Mouse (Mus musculus): ENCODE measurements around the gene Tnxb. TPM values are rescaled to one million over a fixed set of nuclear protein-coding genes. Genes with fewer than 3 reads are reported as not detected.

Gene Tnxb
- total and polyA plus RNA-seq, 3 experiments = under 0.01 to 0.08 TPM; not detected in 1

- DNase-seq (ENCODE audit: low spot score) = no peak
- TF ChIP-seq GATA1 (IDR thresholded peaks at IDR 0.05; ENCODE audit: borderline replicate concordance, low read length) = no peak
- ATAC-seq (ENCODE audit: extremely low read depth, insufficient number of reproducible peaks, low FRiP score, poor library complexity, severe bottlenecking) = no peak
- Histone ChIP-seq H3K36me3 (replicated peaks) (peaks cover 7% of the 10 kb centered on the region), H3K9me3 (replicated peaks) (no peaks in the 10 kb centered on the region), H3K4me3 (ENCODE audit: low read depth, low read length) (no peak overlapping the region), H3K27me3 (ENCODE audit: insufficient read depth, low read length) (peaks cover 43% of the 10 kb centered on the region), H3K4me1 (ENCODE audit: insufficient read depth, low read depth, low read length) (peaks cover 11% of the 10 kb centered on the region)
Observed at GRCm38 (mm10) chr17:34640778-34641601, 29.3 kb upstream of the Tnxb start.

- Histone ChIP-seq H3K4me3 (ENCODE audit: low read depth, low read length) (no peak overlapping the region), H3K4me1 (ENCODE audit: insufficient read depth, low read depth, low read length) (peaks cover 18% of the 10 kb centered on the region), H3K36me3 (replicated peaks) (peaks cover 11% of the 10 kb centered on the region), H3K27me3 (ENCODE audit: insufficient read depth, low read length) (peaks cover 34% of the 10 kb centered on the region), H3K9me3 (replicated peaks) (no peaks in the 10 kb centered on the region)
- DNase-seq (ENCODE audit: low spot score) (no peak), ATAC-seq (ENCODE audit: extremely low read depth, insufficient number of reproducible peaks, low FRiP score, poor library complexity, severe bottlenecking) (no peak)
- TF ChIP-seq POLR2AphosphoS5 (IDR thresholded peaks at IDR 0.05; ENCODE audit: insufficient replicate concordance, low read depth, low read length) = no peak
- TF ChIP-seq TAL1 (conservative IDR thresholded peaks at IDR 0.05; ENCODE audit: low read depth, low read length) = no peak
- no peak for TF ChIP-seq GATA2 (IDR thresholded peaks at IDR 0.05; ENCODE audit: borderline replicate concordance, low read depth, low read length)
- TF ChIP-seq GATA1 (IDR thresholded peaks at IDR 0.05; ENCODE audit: borderline replicate concordance, low read length) = no peak
- TF ChIP-seq CTCF (IDR thresholded peaks at IDR 0.05; ENCODE audit: low read depth, low read length) = no peak
Observed at GRCm38 (mm10) chr17:34641945-34642344, 28.4 kb upstream of the Tnxb start.

GRCm38 (mm10) chr17:34643379-34643778, 27.0 kb upstream of the Tnxb start:
- H3K9me3 ChIP-seq (replicated peaks) = no peaks in the 10 kb centered on the region
- H3K27me3 ChIP-seq (ENCODE audit: insufficient read depth, low read length) = peaks cover 26% of the 10 kb centered on the region
- peaks cover 15% of the 10 kb centered on the region for H3K36me3 ChIP-seq (replicated peaks)
- peaks cover 30% of the 10 kb centered on the region for H3K4me1 ChIP-seq (ENCODE audit: insufficient read depth, low read depth, low read length)
- TF ChIP-seq GATA1 (IDR thresholded peaks at IDR 0.05; ENCODE audit: borderline replicate concordance, low read length) (no peak), POLR2AphosphoS5 (IDR thresholded peaks at IDR 0.05; ENCODE audit: insufficient replicate concordance, low read depth, low read length) (no peak), TAL1 (conservative IDR thresholded peaks at IDR 0.05; ENCODE audit: low read depth, low read length) (no peak), CTCF (IDR thresholded peaks at IDR 0.05; ENCODE audit: low read depth, low read length) (no peak), GATA2 (IDR thresholded peaks at IDR 0.05; ENCODE audit: borderline replicate concordance, low read depth, low read length) (no peak)
- no peak for DNase-seq (ENCODE audit: low spot score)
- ATAC-seq (ENCODE audit: extremely low read depth, insufficient number of reproducible peaks, low FRiP score, poor library complexity, severe bottlenecking) = no peak
- no peak overlapping the region for H3K4me3 ChIP-seq (ENCODE audit: low read depth, low read length)

GRCm38 (mm10) chr17:34643944-34644343, 26.4 kb upstream of the Tnxb start:
- DNase-seq (ENCODE audit: low spot score) (no peak), ATAC-seq (ENCODE audit: extremely low read depth, insufficient number of reproducible peaks, low FRiP score, poor library complexity, severe bottlenecking) (no peak)
- Histone ChIP-seq H3K9me3 (replicated peaks) (no peaks in the 10 kb centered on the region), H3K27me3 (ENCODE audit: insufficient read depth, low read length) (peaks cover 26% of the 10 kb centered on the region), H3K36me3 (replicated peaks) (peaks cover 20% of the 10 kb centered on the region), H3K4me3 (ENCODE audit: low read depth, low read length) (no peak overlapping the region), H3K4me1 (ENCODE audit: insufficient read depth, low read depth, low read length) (peaks cover 35% of the 10 kb centered on the region)
- TF ChIP-seq POLR2AphosphoS5 (IDR thresholded peaks at IDR 0.05; ENCODE audit: insufficient replicate concordance, low read depth, low read length) = no peak

- DNase-seq (ENCODE audit: low spot score) = peak; percentile 90
- TF ChIP-seq GATA1 (IDR thresholded peaks at IDR 0.05; ENCODE audit: borderline replicate concordance, low read length) (no peak), POLR2AphosphoS5 (IDR thresholded peaks at IDR 0.05; ENCODE audit: insufficient replicate concordance, low read depth, low read length) (no peak), TAL1 (conservative IDR thresholded peaks at IDR 0.05; ENCODE audit: low read depth, low read length) (no peak), CTCF (IDR thresholded peaks at IDR 0.05; ENCODE audit: low read depth, low read length) (no peak), GATA2 (IDR thresholded peaks at IDR 0.05; ENCODE audit: borderline replicate concordance, low read depth, low read length) (no peak)
- Histone ChIP-seq H3K27me3 (ENCODE audit: insufficient read depth, low read length) (peaks cover 23% of the 10 kb centered on the region), H3K4me1 (ENCODE audit: insufficient read depth, low read depth, low read length) (peaks cover 38% of the 10 kb centered on the region), H3K4me3 (ENCODE audit: low read depth, low read length) (peak within 1 kb of the TSS; percentile 68), H3K36me3 (replicated peaks) (peaks cover 27% of the 10 kb centered on the region), H3K9me3 (replicated peaks) (no peaks in the 10 kb centered on the region)
- ATAC-seq (ENCODE audit: extremely low read depth, insufficient number of reproducible peaks, low FRiP score, poor library complexity, severe bottlenecking) = peak; percentile 69
Observed at GRCm38 (mm10) chr17:34644608-34645007, 25.7 kb upstream of the Tnxb start, which contains the start of gene Fkbpl. Gene Fkbpl (plus strand): TSS chr17:34644764.

- TF ChIP-seq GATA2 (IDR thresholded peaks at IDR 0.05; ENCODE audit: borderline replicate concordance, low read depth, low read length) (no peak), GATA1 (IDR thresholded peaks at IDR 0.05; ENCODE audit: borderline replicate concordance, low read length) (no peak), POLR2AphosphoS5 (IDR thresholded peaks at IDR 0.05; ENCODE audit: insufficient replicate concordance, low read depth, low read length) (no peak), CTCF (IDR thresholded peaks at IDR 0.05; ENCODE audit: low read depth, low read length) (no peak), TAL1 (conservative IDR thresholded peaks at IDR 0.05; ENCODE audit: low read depth, low read length) (no peak)
- Histone ChIP-seq H3K4me3 (ENCODE audit: low read depth, low read length) (peak overlapping the region; percentile 68), H3K9me3 (replicated peaks) (no peaks in the 10 kb centered on the region), H3K27me3 (ENCODE audit: insufficient read depth, low read length) (peaks cover 20% of the 10 kb centered on the region), H3K36me3 (replicated peaks) (peaks cover 34% of the 10 kb centered on the region), H3K4me1 (ENCODE audit: insufficient read depth, low read depth, low read length) (peaks cover 38% of the 10 kb centered on the region)
- DNase-seq (ENCODE audit: low spot score) (no peak), ATAC-seq (ENCODE audit: extremely low read depth, insufficient number of reproducible peaks, low FRiP score, poor library complexity, severe bottlenecking) (no peak)
Observed at GRCm38 (mm10) chr17:34645256-34645829, 25.0 kb upstream of the Tnxb start.

Data from G1E (cell line).